Mouse (Mus musculus): ENCODE measurements around the gene Gm37240. TPM values are rescaled to one million over a fixed set of nuclear protein-coding genes. Genes with fewer than 3 reads are reported as not detected.

Gm37240 gene
- polyA plus RNA-seq, 1 experiment from 2014 or later, result 0.08 TPM

- no peak overlapping the region for H3K4me2 ChIP-seq
- no peak overlapping the region for H3K4me3 ChIP-seq
- no peaks in the 10 kb centered on the region for H3K4me1 ChIP-seq (replicated peaks)
- no peak overlapping the region for H3K27ac ChIP-seq
- H3K36me3 ChIP-seq, result no peaks in the 10 kb centered on the region
- no peaks in the 10 kb centered on the region for H3K9me3 ChIP-seq
- 69% methylated on average over 10 of the region's 10 CpGs for WGBS
- no peak for ATAC-seq (ENCODE audit: low FRiP score)
- H3K27me3 ChIP-seq, result no peaks in the 10 kb centered on the region
- no peak overlapping the region for H3K9ac ChIP-seq
Measured at GRCm38 (mm10) chr3:85661926-85662813, 225.1 kb downstream of the Gm37240 start.

GRCm38 (mm10) chr3:85659681-85660080 is 227.6 kb downstream of the Gm37240 start:
- Histone ChIP-seq H3K4me1 (replicated peaks) (no peaks in the 10 kb centered on the region), H3K9me3 (no peaks in the 10 kb centered on the region), H3K36me3 (peaks cover 5% of the 10 kb centered on the region; the same call in 1 of the 2 replicates), H3K9ac (no peak overlapping the region), H3K4me3 (no peak overlapping the region), H3K27ac (no peak overlapping the region), H3K4me2 (no peak overlapping the region), H3K27me3 (no peaks in the 10 kb centered on the region)
- no peak for ATAC-seq (ENCODE audit: low FRiP score)
- WGBS, result 85% methylated on average over 7 of the region's 7 CpGs

- WGBS, result 95% methylated on average over 3 of the region's 3 CpGs
- peaks cover 13% of the 10 kb centered on the region for H3K36me3 ChIP-seq
- H3K27me3 ChIP-seq, result no peaks in the 10 kb centered on the region
- H3K4me1 ChIP-seq (replicated peaks), result peaks cover 4% of the 10 kb centered on the region
- no peak overlapping the region for H3K4me3 ChIP-seq
- H3K4me2 ChIP-seq, result no peak overlapping the region
- no peak overlapping the region for H3K27ac ChIP-seq
- H3K9me3 ChIP-seq, result no peaks in the 10 kb centered on the region
- H3K9ac ChIP-seq, result no peak overlapping the region
- no peak for ATAC-seq (ENCODE audit: low FRiP score)
Measured at GRCm38 (mm10) chr3:85655538-85655937, 231.8 kb downstream of the Gm37240 start.

GRCm38 (mm10) chr3:85652727-85653665 is 234.3 kb downstream of the Gm37240 start:
- peak overlapping the region; percentile 35; the same call in 1 of the 2 replicates for H3K9ac ChIP-seq
- H3K4me3 ChIP-seq, result no peak overlapping the region
- H3K9me3 ChIP-seq, result no peaks in the 10 kb centered on the region
- 86% methylated on average over 4 of the region's 4 CpGs for WGBS
- no peaks in the 10 kb centered on the region for H3K27me3 ChIP-seq
- peaks cover 4% of the 10 kb centered on the region for H3K4me1 ChIP-seq (replicated peaks)
- peaks cover 13% of the 10 kb centered on the region for H3K36me3 ChIP-seq
- H3K4me2 ChIP-seq, result no peak overlapping the region
- ATAC-seq (ENCODE audit: low FRiP score), result no peak
- H3K27ac ChIP-seq, result no peak overlapping the region

- peaks cover 4% of the 10 kb centered on the region for H3K4me1 ChIP-seq (replicated peaks)
- 91% methylated on average over 4 of the region's 4 CpGs for WGBS
- H3K9ac ChIP-seq, result no peak overlapping the region
- H3K36me3 ChIP-seq, result peaks cover 6% of the 10 kb centered on the region; the same call in 1 of the 2 replicates
- no peaks in the 10 kb centered on the region for H3K27me3 ChIP-seq
- H3K9me3 ChIP-seq, result no peaks in the 10 kb centered on the region
- no peak overlapping the region for H3K4me2 ChIP-seq
- no peak overlapping the region for H3K27ac ChIP-seq
- no peak for ATAC-seq (ENCODE audit: low FRiP score)
- H3K4me3 ChIP-seq, result no peak overlapping the region
Measured at GRCm38 (mm10) chr3:85649176-85649575, 238.1 kb downstream of the Gm37240 start.

- H3K4me1 ChIP-seq (replicated peaks), result no peaks in the 10 kb centered on the region
- H3K4me3 ChIP-seq, result no peak overlapping the region
- H3K4me2 ChIP-seq, result no peak overlapping the region
- no peaks in the 10 kb centered on the region for H3K27me3 ChIP-seq
- H3K9ac ChIP-seq, result no peak overlapping the region
- no peak overlapping the region for H3K27ac ChIP-seq
- H3K9me3 ChIP-seq, result no peaks in the 10 kb centered on the region
- no peak for ATAC-seq (ENCODE audit: low FRiP score)
- no peaks in the 10 kb centered on the region for H3K36me3 ChIP-seq
- WGBS, result 81% methylated on average over 7 of the region's 7 CpGs
Measured at GRCm38 (mm10) chr3:85645517-85646004, 241.8 kb downstream of the Gm37240 start.

- 96% methylated on average over 3 of the region's 3 CpGs for WGBS
- H3K4me3 ChIP-seq, result no peak overlapping the region
- H3K4me1 ChIP-seq (replicated peaks), result no peaks in the 10 kb centered on the region
- ATAC-seq (ENCODE audit: low FRiP score), result no peak
- H3K27me3 ChIP-seq, result no peaks in the 10 kb centered on the region
- no peak overlapping the region for H3K4me2 ChIP-seq
- no peaks in the 10 kb centered on the region for H3K36me3 ChIP-seq
- no peaks in the 10 kb centered on the region for H3K9me3 ChIP-seq
- H3K9ac ChIP-seq, result no peak overlapping the region
- H3K27ac ChIP-seq, result no peak overlapping the region
Measured at GRCm38 (mm10) chr3:85644814-85645213, 242.5 kb downstream of the Gm37240 start.

GRCm38 (mm10) chr3:85641751-85642150 is 245.6 kb downstream of the Gm37240 start:
- Histone ChIP-seq H3K4me1 (replicated peaks) (no peaks in the 10 kb centered on the region), H3K9me3 (no peaks in the 10 kb centered on the region), H3K36me3 (0 out of 2 replicates have a peak, but pooled peaks cover 10% of the 10 kb centered on the region), H3K9ac (no peak overlapping the region), H3K4me3 (no peak overlapping the region), H3K27me3 (no peaks in the 10 kb centered on the region), H3K4me2 (no peak overlapping the region), H3K27ac (no peak overlapping the region)
- WGBS, result 93% methylated on average over 3 of the region's 3 CpGs
- no peak for ATAC-seq (ENCODE audit: low FRiP score)

- Histone ChIP-seq H3K36me3 (0 out of 2 replicates have a peak, but pooled peaks cover 10% of the 10 kb centered on the region), H3K27ac (no peak overlapping the region), H3K9ac (no peak overlapping the region), H3K4me3 (no peak overlapping the region), H3K27me3 (no peaks in the 10 kb centered on the region), H3K4me1 (replicated peaks) (0 out of 2 replicates have a peak, but pooled peaks cover 3% of the 10 kb centered on the region), H3K4me2 (no peak overlapping the region), H3K9me3 (no peaks in the 10 kb centered on the region)
- ATAC-seq (ENCODE audit: low FRiP score), result no peak
- 91% methylated on average over 5 of the region's 5 CpGs for WGBS
Measured at GRCm38 (mm10) chr3:85636716-85637447, 250.4 kb downstream of the Gm37240 start.

GRCm38 (mm10) chr3:85635591-85635990 is 251.7 kb downstream of the Gm37240 start:
- H3K4me3 ChIP-seq, result no peak overlapping the region
- H3K4me2 ChIP-seq, result no peak overlapping the region
- H3K27me3 ChIP-seq, result no peaks in the 10 kb centered on the region
- H3K36me3 ChIP-seq, result 0 out of 2 replicates have a peak, but pooled peaks cover 10% of the 10 kb centered on the region
- 95% methylated on average over 2 of the region's 2 CpGs for WGBS
- no peak overlapping the region for H3K27ac ChIP-seq
- no peak overlapping the region for H3K9ac ChIP-seq
- H3K4me1 ChIP-seq (replicated peaks), result 0 out of 2 replicates have a peak, but pooled peaks cover 3% of the 10 kb centered on the region
- no peaks in the 10 kb centered on the region for H3K9me3 ChIP-seq
- no peak for ATAC-seq (ENCODE audit: low FRiP score)

- Histone ChIP-seq H3K9me3 (no peaks in the 10 kb centered on the region), H3K9ac (no peak overlapping the region), H3K4me2 (no peak overlapping the region), H3K4me1 (replicated peaks) (0 out of 2 replicates have a peak, but pooled peaks cover 3% of the 10 kb centered on the region), H3K27ac (no peak overlapping the region), H3K4me3 (no peak overlapping the region), H3K36me3 (0 out of 2 replicates have a peak, but pooled peaks cover 10% of the 10 kb centered on the region), H3K27me3 (no peaks in the 10 kb centered on the region)
- 89% methylated on average over 2 of the region's 2 CpGs for WGBS
- no peak for ATAC-seq (ENCODE audit: low FRiP score)
Measured at GRCm38 (mm10) chr3:85635126-85635419, 252.2 kb downstream of the Gm37240 start.
